Mouse (Mus musculus): ENCODE results near the gene Fbxl19.
"Not testable (repeated sequence)": the region's sequence is repeated elsewhere in the genome, so short reads cannot be mapped to it uniquely, and the experiment has no call there.

Fbxl19 gene

DNA sequence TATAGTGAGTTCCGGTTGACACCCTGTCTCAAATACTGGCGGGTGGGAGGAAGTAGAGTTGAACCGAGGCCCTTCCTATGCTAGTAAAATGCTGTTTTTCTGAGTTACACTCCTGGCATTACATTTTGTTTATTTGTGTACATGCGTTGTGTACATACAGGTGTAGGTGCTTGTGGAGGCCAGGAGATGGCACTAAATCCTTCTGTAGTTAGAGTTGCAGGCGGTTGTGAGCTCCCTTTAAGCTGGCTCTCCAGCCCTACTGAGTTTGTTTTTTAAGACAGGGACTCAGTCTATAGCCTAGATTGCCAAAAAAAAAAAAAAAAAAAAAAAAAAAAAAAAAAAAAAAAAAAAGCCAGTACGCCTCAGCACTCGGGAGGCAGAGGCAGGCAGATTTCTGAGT, 16.4 kb upstream of the Fbxl19 start:
- in situ Hi-C loops (cut with MboI, MseI): no loop called here

DNA sequence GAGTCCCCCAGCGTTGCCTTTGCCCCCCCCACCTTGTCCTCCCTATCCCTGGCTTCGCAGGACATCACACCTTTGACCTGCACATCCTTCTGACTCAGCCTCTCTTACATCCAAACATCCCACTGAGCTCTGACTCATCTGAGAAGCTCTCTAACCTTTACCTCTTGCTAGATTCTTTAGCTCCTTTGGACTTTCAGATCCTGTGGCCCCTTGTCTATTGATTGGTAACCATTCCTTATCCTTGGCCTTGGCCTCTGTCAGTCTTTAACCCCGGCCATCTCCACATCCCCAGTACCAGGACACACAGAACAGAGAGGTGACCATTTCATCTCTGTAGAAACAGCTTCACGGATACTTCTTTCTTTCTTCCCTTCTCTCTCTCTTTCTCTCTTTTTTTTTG, 14.2 kb upstream of the Fbxl19 start:
- in situ Hi-C loops (cut with MboI, MseI): no loop called here

DNA sequence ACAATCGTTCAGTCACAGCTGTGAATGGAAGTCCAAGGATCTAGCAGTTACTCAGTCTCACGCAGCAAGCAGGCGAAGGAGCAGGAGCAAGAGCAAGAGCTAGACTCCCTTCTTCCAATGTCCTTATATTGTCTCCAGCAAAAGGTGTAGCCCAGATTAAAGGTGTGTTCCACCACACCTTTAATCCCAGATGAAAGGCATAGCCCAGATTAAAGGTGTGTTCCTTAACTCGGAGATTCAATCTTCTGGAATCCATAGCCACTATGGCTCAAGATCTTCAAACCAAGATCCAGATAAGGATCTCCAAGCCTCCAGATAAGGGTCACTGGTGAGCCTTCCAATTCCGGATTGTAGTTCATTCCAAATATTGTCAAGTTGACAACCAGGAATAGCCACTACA, 12.3 kb upstream of the Fbxl19 start, which contains the start of gene Ctf2:
TSS of gene Ctf2 (minus strand) at position 101 of the 400 bp plus-strand sequence.
- in situ Hi-C loops (cut with MboI, MseI): not testable (repeated sequence)

DNA sequence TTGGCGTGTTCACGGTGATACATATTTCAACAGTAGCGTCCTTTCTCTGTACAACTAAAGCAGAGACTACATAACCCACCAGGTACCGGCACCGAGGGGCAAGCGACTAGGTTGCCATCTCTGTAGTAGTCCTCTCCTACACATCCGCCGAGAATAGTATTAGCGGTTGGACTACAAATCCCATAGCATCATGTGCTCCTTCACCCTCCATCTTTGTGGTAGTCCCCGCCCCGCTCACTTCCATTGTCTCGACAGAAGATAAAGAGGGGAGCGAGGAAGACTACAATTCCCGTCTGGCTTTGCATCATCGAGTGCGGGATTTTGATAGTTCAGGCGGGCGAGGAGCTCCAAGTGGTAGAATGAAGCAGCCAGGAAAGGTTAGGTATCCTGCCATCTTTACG, 908 bp downstream of the Fbxl19 start:
- in situ Hi-C loops (cut with MboI, MseI): no loop called here

DNA sequence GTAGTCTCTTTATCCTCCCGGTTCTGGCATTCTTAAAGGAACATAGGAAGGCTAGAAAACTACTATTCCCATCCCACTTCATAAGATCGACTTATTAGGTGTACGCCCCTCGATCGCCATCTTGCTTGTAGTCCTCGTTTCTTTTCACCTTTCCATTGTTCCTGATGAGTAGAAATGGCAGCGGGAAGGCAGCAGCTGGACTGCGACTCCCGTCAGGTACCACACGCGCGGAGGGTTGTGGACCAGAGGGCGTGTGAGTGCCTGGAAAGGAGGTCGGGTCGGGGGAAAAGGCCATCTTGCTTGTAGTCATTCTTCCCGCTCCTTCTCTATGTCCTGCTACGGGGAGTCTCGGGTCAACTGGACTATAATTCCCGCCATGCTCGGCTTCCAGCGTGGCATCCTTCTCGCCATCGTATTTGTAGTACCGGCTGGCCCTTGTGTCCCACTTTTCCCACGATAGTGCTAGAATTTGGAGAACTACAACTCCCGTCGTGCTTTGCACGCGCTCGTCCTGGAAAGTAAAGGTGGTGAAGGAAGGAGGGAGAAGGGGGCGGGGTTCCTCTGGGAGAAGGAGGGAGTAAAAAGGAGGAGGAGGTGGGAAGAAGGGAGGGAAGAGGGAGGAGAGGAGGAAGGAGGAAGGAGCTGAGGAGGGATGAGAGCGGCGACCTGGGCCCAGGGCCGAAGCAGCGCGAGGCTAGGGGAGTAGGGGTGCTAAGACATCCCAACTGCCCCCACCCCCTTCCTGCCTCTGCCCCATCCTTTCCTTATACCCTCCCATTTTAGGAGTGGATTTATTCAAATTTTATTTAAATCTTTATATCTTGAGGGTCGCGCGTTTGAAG, 1.5 kb downstream of the Fbxl19 start:
- in situ Hi-C loops (cut with MboI, MseI): no loop called here

DNA sequence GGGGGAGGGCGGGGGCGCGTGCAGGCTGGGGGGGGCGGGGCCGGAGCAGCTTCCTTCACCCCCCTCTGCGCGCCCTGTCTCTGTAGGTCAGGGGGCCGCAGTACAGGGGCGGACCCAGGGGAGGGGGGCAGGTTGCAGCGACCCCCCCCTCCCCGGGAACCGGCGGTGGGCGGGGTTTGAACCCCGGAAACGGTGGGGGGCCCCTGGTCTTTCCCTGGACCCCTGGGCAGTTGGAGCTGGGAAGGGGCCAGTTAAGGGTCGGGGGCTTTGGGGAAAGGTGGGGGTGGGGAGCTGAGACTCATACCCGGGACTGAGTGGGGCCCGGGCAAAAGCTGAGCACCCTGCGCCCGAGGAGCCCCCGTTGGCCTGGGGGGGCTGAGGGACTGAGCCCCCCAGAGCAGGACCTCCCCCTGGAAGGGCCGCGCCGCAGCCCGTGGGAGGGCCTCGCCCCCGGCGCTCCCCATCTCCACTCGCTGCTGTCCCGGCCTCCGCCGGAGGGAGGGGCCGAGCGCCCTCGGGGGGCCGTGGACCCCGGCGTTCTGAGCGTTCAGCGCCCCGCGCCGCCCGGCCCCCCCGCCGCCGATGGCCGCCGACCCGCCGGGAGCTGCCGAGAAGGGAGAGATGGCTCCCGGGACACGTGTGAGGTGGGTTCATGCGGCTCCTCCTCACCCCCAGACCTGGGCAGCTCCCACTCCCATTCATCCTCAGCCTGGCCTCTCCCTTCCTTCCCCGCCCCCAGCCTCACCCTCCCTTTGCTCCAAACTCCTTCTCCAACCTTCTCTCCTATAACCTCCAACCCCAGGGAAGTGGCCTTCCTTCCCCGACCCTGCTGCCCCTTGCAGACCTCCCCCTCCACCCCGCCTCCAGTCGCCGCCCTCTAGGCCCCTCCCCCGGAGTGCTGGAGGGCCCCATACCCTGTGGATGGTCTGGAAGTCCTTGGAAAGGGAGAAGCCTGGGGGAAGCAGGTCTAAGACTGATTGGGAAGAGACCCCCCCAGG, 2.5 kb downstream of the Fbxl19 start:
- in situ Hi-C loops (cut with MboI, MseI): no loop called here

DNA sequence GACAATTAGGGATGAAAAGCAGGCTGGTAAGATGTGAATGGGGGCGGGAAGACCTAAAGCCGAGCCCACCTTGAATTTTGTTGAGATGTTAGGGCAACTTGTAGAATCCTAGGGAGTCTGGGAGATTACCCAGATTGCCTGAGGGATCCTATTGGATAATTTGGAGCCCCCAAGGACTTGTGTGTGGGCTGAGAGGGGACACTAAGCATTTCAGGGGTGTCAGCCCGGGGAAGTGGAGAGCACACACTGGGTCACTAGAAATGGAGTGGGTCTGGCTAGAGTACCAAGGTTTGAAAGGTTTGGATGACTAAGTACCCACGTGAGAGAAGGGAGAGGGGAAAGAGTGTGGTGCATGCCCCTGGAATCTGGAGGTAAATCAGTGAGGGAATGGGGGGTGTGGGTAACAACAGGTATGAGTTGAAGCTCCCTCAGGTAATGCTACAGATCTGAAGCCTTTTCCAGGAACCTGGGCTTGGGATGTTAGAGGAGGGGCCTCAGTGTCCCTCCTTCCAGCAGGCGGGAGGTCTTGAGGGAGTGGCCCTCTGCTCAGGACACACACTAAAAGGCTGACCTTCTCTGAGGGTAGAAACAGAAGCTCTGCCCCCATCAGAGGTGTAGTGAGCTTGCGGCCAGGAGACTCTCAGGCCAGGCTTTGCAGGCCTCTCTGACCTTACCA, 3.4 kb downstream of the Fbxl19 start:
- in situ Hi-C loops (cut with MboI, MseI): no loop called here

DNA sequence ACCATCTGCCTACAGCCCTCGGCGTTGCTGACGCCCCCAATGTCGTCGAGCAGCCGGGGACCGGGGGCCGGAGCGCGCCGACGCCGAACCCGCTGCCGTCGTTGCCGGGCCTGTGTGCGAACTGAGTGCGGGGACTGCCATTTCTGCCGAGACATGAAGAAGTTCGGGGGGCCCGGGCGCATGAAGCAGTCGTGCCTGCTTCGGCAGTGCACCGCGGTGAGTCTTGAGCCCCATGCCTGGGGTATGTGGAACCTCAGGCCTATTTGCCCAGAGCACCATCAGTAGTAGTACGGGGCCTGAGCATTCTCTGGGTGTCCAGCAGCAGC, 3.9 kb downstream of the Fbxl19 start:
- in situ Hi-C loops (cut with MboI, MseI): no loop called here

DNA sequence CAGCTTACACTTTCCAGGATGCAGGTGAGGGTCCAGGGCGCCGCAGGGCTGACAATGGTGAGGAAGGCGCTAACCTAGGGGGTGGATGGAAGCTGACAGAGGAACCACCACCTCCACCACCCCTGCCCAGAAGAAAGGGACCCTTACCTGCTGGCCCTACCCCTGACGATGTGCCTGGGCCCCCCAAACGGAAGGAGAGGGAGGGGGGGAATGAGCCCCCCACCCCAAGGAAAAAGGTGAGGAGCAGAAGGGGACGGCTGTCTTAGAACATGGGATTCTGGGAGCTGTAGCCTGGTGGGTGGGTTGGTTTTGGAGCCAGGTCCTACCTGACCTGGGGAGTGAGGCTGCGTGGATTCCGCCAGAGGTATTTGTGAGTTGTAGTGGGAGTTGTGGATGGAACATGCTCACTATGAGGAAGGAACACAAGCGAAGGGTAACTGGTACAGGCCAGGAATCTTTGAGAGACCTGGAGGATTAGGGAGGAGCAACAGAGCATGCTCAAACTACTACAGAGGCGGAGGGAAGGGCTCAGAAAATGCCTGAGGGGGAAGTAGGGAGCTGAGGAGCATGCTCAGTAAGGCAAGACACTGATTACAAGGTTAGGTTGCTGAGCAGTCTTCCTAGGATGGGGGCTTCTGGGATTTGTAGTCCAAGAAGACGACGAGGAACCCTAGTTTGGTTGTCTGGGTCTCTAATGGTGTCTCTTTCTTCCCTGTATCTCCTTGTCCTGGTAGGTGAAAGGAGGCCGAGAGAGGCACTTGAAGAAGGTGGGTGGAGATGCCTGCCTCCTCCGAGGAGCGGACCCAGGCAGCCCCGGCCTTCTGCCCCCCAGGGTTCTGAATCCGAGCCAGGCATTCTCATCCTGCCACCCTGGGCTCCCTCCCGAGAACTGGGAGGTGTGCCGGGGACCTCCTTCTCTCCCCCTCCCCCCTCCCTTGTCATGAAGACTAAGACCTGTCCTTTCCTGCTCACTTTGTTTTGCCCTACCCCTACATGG, 6.1 kb downstream of the Fbxl19 start:
- in situ Hi-C loops (cut with MboI, MseI): no loop called here

DNA sequence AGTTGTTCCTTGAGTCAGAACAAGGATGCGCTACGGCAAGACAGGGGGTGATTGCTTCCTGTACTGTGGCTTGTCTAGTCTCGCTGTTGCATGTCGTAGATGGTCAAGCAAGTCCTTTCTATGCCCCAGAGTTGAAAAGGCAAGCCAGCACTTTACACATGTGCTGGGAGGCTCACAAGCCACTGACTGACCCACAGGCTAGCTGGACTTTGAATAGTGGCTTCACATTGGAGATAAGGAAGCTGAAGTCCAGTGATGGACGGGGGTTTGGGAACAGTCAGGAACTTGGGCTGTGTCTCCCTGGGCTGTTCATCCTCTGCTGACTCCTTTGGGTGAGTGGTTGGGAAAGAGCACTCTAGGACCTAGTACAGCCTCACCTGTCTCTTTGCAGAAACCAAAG, 7.3 kb downstream of the Fbxl19 start:
- in situ Hi-C loops (cut with MboI, MseI): no loop called here

DNA sequence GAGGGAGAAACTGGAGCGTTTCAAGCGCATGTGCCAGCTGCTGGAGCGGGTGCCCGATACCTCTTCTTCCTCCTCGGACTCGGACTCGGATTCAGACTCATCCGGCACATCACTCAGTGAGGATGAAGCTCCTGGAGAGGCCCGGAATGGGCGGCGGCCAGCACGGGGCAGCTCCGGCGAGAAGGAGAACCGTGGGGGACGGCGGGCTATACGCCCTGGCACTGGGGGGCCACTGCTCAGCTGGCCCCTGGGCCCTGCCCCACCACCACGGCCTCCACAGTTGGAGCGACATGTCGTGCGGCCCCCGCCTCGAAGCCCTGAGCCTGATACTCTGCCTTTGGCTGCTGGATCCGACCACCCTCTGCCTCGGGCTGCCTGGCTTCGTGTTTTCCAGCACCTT, 7.7 kb downstream of the Fbxl19 start:
- in situ Hi-C loops (cut with MboI, MseI): no loop called here

DNA sequence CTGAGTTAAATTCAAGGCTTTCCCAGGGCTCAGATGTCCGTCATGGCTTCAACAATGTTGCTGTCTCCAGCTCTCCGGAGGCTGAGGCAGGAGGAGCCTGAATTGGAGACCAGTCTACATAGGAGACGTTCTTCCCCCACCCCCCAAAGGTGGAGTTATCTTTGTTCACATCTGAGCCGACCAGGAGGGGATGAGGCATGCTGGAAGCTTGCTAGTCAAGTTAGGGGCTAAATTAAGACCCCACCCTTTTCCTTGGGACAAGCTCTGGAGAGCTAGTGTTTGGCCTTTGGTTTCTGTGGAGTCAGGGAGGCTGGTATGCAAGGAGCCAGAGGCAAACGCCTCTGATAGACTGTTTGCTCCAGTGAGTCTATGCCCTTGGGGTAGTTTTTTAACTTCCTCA, 8.8 kb downstream of the Fbxl19 start:
- in situ Hi-C loops (cut with MboI, MseI): no loop called here

DNA sequence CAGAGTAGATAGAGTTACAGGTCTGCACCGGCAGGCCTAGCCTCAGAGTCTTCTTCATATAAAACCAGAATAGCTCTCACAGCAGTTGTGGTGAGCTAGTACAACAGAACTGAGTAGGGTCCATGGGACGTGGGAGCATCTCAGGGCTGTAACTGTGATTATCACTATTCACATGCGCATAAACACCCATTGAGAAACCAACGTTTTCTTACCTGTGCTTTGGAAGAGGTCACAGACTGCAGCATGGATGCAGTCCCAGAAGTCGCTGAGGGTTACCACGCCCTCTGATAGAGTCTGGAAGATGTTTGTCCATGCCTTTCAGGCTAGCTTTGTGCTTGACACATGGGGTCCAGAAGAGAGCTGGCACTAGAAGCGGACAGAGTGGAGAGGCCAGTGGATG, 9.4 kb downstream of the Fbxl19 start:
- in situ Hi-C loops (cut with MboI, MseI): no loop called here

DNA sequence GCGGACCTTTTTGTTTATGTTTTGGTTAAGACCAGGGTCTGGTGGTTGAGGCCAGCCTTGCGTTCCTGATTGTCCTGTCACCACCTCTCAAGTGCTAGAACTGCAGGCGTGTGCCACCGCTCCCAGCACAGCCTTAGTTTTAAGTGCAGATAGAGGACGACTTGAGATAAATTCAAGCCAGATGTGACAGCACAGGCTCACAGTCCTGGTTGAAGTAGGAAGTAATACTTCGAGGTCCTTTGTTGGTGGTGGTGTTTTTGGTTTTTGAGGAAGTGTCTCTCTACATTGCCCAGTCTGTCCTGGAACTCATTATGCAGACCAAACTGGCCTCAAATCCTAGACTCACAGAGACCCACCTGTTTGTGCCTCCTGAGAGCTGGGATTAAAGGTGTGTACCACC, 15.4 kb downstream of the Fbxl19 start:
- in situ Hi-C loops (cut with MboI, MseI): loop anchor here (5.0 kb wide), 2 partner anchors 37 to 82 kb away; no protein-coding TSS in a partner anchor

DNA sequence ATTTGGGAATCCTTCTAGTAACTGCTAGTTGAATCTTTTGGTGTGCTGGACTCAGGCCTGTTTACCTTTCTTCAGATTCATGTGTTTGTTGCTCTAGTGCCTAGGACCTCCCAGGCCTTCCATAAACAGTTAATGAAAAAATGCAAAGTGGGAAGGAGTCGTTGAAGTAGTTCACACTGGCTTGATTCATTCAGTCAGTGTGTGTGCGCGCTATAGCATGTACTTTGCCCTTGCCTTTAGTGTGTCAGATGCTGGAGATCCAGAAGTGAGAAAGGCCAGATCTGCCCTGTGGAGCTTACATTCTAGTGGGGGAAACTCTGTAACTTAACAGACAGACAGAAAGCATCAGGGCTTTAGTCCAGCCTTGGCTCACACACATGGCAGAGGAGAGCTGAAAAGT, 16.1 kb downstream of the Fbxl19 start:
- in situ Hi-C loops (cut with MboI, MseI): loop anchor here (5.0 kb wide), 2 partner anchors 38 to 83 kb away; no protein-coding TSS in a partner anchor

DNA sequence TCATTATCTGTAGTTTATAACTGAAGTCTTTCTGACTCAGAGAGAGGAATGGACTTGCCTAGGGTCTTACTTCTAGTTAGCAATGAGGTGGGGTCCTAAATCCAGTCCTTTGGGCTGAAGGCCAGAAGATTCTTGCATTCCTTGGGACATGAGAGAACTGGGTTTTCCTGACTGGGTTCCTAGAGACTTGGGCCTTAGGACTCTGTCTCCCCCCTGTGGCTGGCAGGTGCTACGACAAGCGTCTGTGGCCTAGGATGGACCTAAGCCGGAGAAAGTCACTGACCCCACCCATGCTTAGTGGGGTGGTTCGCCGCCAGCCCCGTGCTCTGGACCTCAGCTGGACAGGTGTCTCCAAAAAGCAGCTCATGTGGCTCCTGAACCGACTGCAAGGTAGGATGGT, 16.7 kb downstream of the Fbxl19 start:
- in situ Hi-C loops (cut with MboI, MseI): loop anchor here (5.0 kb wide), 2 partner anchors 39 to 84 kb away; no protein-coding TSS in a partner anchor

DNA sequence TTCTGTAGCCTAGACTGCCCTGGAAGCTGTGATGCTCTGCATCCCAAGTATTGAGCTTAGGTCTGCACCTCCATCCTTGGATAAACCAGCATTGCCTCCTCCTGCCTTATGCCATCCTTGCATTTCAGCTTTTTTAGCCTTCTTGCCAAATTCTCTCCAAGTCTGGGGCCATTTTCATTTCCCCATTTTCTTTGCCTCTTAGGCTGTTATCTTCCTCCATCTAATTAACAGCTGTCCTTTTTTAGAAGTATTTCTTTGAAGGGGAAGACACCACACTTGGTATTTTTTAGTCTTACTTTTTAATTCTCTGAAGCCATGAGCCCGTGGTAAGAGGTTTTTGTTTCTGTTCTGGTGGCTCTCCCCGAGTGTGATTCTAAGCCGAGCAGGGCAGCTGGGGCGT, 19.3 kb downstream of the Fbxl19 start:
- in situ Hi-C loops (cut with MboI, MseI): loop anchor here (5.0 kb wide), 2 partner anchors 41 to 86 kb away; no protein-coding TSS in a partner anchor

DNA sequence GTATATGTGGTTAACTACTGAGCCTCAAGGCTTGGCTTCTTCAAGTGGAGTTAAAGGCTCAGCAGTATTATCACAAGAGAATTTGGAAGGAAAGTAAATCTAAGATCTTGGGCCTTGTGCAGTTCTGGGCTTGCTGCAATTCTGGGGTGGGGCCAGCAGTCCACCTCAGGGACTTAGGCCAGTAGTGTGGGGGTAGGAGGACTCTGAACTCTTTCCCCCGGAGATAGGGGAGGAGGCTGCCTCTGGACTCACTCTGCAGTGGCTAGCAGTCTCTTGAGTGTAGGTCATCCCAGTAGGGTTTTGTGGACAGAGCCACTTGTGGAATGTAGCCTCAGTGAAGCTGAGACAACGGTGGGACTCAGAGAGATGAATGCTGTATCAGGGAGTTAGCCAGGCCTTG, 21.4 kb downstream of the Fbxl19 start:
- in situ Hi-C loops (cut with MboI, MseI): no loop called here

DNA sequence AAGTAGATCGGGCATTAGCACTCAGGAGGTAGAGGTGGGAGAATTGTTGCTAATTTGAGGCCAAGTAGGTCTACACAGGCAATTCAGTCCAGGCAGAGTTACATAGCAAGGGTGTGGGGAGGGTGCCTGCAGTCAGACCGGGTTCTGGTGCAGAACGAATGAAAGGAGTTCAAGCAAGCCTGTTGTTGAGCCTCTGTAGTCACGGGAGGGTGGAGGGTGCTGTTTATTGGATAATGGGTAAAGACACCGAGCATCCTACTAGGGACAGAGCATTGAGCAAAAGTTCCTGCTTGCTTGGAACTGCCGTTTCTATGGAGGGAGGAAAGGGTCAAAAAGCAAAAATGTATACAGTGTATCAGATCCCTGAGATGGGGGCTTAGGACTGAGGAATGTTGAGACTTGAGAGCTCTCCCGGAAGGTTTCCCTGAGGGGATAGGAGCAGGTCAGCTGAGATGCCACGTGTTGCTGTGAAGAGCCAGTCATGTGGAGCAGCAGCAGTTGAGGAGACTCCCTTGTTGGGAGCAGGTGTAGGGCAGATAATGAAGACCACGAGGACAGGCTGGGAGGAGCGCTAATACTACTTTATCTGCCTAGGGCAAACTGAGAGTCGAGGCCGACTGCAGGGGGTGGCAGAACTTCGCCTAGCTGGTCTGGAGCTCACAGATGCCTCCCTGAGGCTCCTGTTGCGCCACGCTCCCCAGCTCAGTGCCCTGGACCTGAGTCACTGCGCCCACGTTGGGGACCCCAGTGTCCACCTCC, 22.7 kb downstream of the Fbxl19 start:
- in situ Hi-C loops (cut with MboI, MseI): no loop called here
